Mouse (Mus musculus) adrenal gland, adult 8-10 months (tissue): Measurements from ENCODE around the gene Prdm11. TPM values are rescaled to one million over a fixed set of nuclear protein-coding genes. Genes with fewer than 3 reads are reported as not detected.
A peak's percentile ranks its signal among the peaks of the same experiment; 100 is the strongest.

Experiments used
- DNase-seq: peaks from one replicate; pipeline ENCODE4 v3.0.0; 2022
- total RNA-seq, 4 experiments: library from RNA; stranded (reverse); gene quantifications; 2 replicates each; pipeline ENCODE4 v1.2.4; 2022

Gene Prdm11
- total RNA-seq, 4 experiments from 2014 or later = 49.7 to 97.8 (median 69.9) TPM

GRCm38 (mm10) chr2:93045129-93045817, 694 bp downstream of the Prdm11 start:
- DNase-seq = peak; percentile 92

GRCm38 (mm10) chr2:93043449-93044157, 2.4 kb downstream of the Prdm11 start:
- DNase-seq = no peak

- no peak for DNase-seq
These were observed 4.5 kb downstream of the Prdm11 start for GRCm38 (mm10) chr2:93041470-93041869.

- DNase-seq = no peak
These were observed 5.1 kb downstream of the Prdm11 start for GRCm38 (mm10) chr2:93040841-93041240.

GRCm38 (mm10) chr2:93039706-93040105, 6.3 kb downstream of the Prdm11 start:
- no peak for DNase-seq

GRCm38 (mm10) chr2:93039043-93039442, 6.9 kb downstream of the Prdm11 start:
- DNase-seq = no peak

- DNase-seq = peak; percentile 18
These were observed 10.3 kb downstream of the Prdm11 start for GRCm38 (mm10) chr2:93035631-93036030.

GRCm38 (mm10) chr2:93032651-93033050, 13.3 kb downstream of the Prdm11 start:
- DNase-seq = peak; percentile 90

GRCm38 (mm10) chr2:93032049-93032448, 13.9 kb downstream of the Prdm11 start:
- peak; percentile 78 for DNase-seq

- DNase-seq = no peak
These were observed 14.9 kb downstream of the Prdm11 start for GRCm38 (mm10) chr2:93031021-93031420.

- no peak for DNase-seq
These were observed 15.9 kb downstream of the Prdm11 start for GRCm38 (mm10) chr2:93030101-93030500.

- no peak for DNase-seq
These were observed 16.5 kb downstream of the Prdm11 start for GRCm38 (mm10) chr2:93029267-93030060.

- DNase-seq = no peak
These were observed 17.1 kb downstream of the Prdm11 start for GRCm38 (mm10) chr2:93028865-93029264.

GRCm38 (mm10) chr2:93027713-93028112, 18.3 kb downstream of the Prdm11 start:
- no peak for DNase-seq

- DNase-seq = no peak
These were observed 21.5 kb downstream of the Prdm11 start for GRCm38 (mm10) chr2:93024431-93024830.

GRCm38 (mm10) chr2:93018854-93019253, 27.1 kb downstream of the Prdm11 start:
- no peak for DNase-seq

GRCm38 (mm10) chr2:93017151-93017550, 28.8 kb downstream of the Prdm11 start:
- DNase-seq = peak; percentile 46

GRCm38 (mm10) chr2:93015041-93015440, 30.9 kb downstream of the Prdm11 start:
- DNase-seq = peak; percentile 86

- peak; percentile 84 for DNase-seq
These were observed 31.7 kb downstream of the Prdm11 start for GRCm38 (mm10) chr2:93014093-93014937.

- DNase-seq = no peak
These were observed 32.4 kb downstream of the Prdm11 start for GRCm38 (mm10) chr2:93013415-93014092.

- DNase-seq = no peak
These were observed 33.0 kb downstream of the Prdm11 start for GRCm38 (mm10) chr2:93012976-93013375.

- no peak for DNase-seq
These were observed 34.0 kb downstream of the Prdm11 start for GRCm38 (mm10) chr2:93011933-93012332.
